Mouse (Mus musculus) olfactory bulb, adult 2 months (tissue): ENCODE measurements around the gene Trip6. TPM values are rescaled to one million over a fixed set of nuclear protein-coding genes. Genes with fewer than 3 reads are reported as not detected.

Experiments used
- H3K27ac ChIP-seq: fragments of 200-500 bp; 2 replicates; pipeline ENCODE4 v1.5.1; 2012; ENCODE audit warnings: low read depth, low read length; ENCODE audit not compliant: insufficient read depth
- H3K4me1 ChIP-seq: fragments of 200-500 bp; 2 replicates; pipeline ENCODE4 v1.6.1; 2012; ENCODE audit warnings: low read length; ENCODE audit not compliant: control insufficient read depth, insufficient read depth
- H3K4me3 ChIP-seq: fragments of 200-500 bp; 2 replicates; pipeline ENCODE4 v1.5.1; 2012; ENCODE audit warnings: mild to moderate bottlenecking, low read depth, low read length, moderate library complexity; ENCODE audit not compliant: insufficient read depth
- CTCF ChIP-seq: fragments of 200-500 bp; IDR thresholded peaks from 2 replicates; pipeline ENCODE4 v1.5.1; 2012; ENCODE audit warnings: low read depth, mild to moderate bottlenecking, low read length, moderate library complexity; ENCODE audit not compliant: insufficient read depth
- POLR2A ChIP-seq: fragments of 200-500 bp; IDR thresholded peaks from 2 replicates; pipeline ENCODE4 v1.6.1; 2012; ENCODE audit warnings: mild to moderate bottlenecking, low read depth, low read length, moderate library complexity; ENCODE audit not compliant: insufficient read depth
- WGBS: fragments of 180-500 bp; shearing (Covaris S2); methylation state at CpG from one replicate; pipeline ENCODE4 v1.1.7; 2018; 5-methylcytosine and 5-hydroxymethylcytosine counted together
- polyA plus RNA-seq: library from polyadenylated mRNA; stranded (reverse); fragments of >200 nt; gene quantifications from 2 replicates; pipeline ENCODE4 v1.2.4, GENCODE M21; 2012; ENCODE audit warnings: low replicate concordance; ENCODE audit not compliant: missing spikeins, insufficient read depth, insufficient read length

Trip6 gene
- polyA plus RNA-seq, 1 experiment: not detected

DNA sequence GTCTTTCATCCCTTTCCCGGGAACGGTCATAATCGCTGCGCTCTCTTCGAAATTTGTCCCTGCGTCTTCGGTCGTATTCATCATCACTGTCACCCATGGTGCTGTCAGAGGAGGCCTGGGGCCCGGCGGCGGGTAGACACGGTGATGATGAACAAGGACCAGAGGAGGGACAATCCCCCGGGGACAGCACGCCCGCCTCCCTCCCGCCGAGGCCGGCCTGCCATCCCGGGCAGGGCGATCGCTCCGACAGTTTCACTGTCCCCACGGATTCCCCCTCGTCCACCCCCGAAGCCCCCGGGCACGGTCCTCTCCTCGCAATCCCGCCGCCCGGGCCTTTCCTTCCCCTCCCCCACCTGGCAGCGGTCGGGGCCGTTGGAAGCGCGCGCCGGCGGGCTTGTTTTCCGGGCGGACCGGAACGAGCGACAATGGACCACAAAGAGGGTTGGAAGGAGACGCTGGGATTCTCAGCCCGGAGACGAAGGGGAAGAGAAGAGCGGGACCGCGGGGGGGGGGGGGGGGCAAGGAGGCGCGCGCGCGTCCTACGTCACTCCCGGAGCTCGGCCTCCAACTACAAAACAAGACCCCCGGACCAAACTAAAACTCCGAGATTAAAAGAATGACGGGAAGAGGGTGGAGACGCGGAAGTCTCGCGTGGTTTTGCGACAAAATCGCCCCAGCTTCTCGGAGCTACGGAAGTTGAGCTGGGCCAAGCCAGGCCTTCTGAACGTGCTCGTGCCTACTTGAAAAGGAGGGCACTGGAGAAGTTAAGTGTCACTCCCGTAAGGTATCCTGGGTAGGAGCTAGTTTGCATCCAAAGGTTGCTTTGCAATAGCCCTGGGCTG lies 6.9 kb downstream of the Trip6 start, which contains the start of gene Srrt:
TSS of gene Srrt (minus strand) at position 604 of the 842 bp plus-strand sequence.
- H3K4me1 ChIP-seq: no peaks in the 10 kb centered on the region
- peak within 1 kb of the TSS; percentile 97 for H3K27ac ChIP-seq
- TF ChIP-seq POLR2A: peak; percentile 43
- TF ChIP-seq CTCF: no peak
- H3K4me3 ChIP-seq: peak within 1 kb of the TSS; percentile 91
- WGBS: under 1% methylated on average over 72 of the region's 72 CpGs

DNA sequence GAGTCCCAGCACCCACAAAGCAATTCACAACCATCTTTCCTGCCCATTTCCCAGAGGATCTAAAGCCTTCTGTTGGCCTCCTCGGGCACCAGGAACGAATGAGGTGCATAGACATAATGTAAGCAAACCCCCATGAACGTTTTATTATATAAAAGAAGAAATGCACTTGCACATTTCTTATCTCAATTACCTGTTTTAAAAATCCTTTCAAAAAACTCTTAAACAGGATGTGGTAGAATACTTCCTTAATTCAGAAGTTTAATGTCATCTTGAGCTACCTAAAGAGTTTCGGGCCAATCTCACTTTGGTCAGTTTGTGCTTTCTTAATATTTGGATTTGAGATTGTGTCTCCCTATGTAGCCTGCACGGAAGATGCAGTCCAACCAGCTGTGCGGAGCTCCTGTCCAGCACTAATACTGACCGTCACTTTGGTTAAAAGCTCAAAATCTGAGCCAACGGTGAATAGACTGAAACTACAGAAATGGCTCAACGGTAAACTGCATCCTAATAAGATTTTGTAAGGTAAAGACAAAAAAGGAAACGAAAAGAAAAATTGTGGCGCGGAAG lies 7.7 kb downstream of the Trip6 start:
- peak overlapping the region; percentile 55 for H3K27ac ChIP-seq
- 10% methylated on average over 12 of the region's 12 CpGs for WGBS
- TF ChIP-seq POLR2A: no peak
- no peak for TF ChIP-seq CTCF
- H3K4me1 ChIP-seq: no peaks in the 10 kb centered on the region
- H3K4me3 ChIP-seq: peak overlapping the region; percentile 91

DNA sequence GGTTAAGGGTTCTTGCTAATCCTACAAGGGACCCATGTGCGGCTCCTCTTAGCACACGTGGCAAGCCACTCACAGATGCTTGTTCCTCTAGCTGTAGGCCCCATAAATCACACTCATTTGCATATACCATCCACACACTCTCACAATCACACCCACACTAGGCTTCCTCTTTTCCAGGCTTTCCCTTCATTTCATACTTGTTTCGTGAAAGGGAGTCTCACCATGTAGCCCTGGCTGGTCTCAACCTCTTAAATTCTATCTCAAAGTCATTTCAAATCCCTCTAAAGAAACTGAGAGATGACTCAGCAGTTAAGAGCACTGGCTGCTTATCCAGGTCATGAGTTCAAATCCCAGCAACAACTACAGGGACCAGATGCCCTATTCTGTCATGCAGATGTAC lies 8.4 kb downstream of the Trip6 start:
- Histone ChIP-seq H3K27ac (no peak overlapping the region), H3K4me1 (no peaks in the 10 kb centered on the region), H3K4me3 (no peak overlapping the region)
- TF ChIP-seq POLR2A (no peak), CTCF (no peak)
- 24% methylated on average over 3 of the region's 3 CpGs for WGBS

DNA sequence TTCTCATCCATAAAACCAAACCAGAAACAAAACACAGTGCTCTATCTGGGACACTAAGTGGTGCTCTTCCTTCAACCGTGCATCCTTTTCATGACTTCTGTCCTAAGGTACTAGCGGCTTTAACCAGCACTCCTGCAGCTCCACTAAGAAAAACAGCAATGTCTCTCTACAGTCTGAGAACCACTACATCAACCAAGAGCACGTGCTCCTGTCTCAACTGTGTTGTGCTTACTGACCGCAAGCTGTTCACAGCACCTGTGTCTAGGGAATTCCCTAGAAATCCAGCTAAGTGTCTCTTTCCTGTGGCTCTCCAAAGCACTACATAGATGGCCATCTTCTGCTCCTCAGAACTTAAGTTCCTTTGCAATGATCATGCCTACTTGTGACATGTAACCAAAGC lies 9.4 kb downstream of the Trip6 start:
- TF ChIP-seq POLR2A: no peak
- no peak for TF ChIP-seq CTCF
- Histone ChIP-seq H3K4me3 (no peak overlapping the region), H3K27ac (no peak overlapping the region), H3K4me1 (no peaks in the 10 kb centered on the region)
- WGBS: 40% methylated on average over 4 of the region's 4 CpGs

DNA sequence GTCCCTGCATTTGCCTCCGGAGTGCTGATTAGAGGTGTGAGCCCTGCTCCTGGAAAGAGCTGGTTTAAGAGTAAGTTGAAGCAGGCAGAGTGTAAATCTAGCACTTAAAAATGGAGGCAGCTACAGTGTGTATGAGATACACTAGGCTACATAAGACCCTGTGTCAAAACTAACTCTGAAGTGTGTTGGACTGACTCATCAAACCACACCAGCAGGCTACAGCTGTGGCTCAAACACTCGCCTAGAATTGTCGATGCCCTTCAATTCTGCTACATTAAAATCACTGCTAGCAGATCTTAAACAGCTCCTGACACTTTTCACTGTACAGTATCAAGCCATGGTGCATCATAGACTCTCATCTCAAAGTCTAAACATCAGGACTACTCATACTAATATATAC lies 10.0 kb downstream of the Trip6 start:
- TF ChIP-seq POLR2A: no peak
- no peak for TF ChIP-seq CTCF
- H3K27ac ChIP-seq: no peak overlapping the region
- H3K4me3 ChIP-seq: no peak overlapping the region
- no peaks in the 10 kb centered on the region for H3K4me1 ChIP-seq
- 29% methylated on average over 3 of the region's 3 CpGs for WGBS

DNA sequence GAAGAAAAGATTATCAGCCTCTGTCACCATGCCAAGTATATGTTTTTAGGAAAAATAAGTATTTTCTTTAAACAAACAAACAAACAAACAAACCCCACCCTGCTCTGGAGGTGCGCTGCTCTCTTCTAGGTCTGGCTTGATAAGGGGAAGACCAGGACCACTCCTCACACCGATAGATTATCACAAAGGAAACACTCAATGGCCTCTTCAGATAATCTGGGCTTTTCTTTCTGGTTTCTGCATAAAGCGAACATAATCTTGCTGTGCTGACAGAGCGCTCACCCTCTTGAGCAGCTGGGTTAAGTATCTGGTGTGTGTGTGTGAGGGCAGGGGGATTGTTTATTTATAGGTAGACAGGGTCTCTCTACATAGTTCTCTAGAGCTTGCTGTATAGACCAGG lies 10.6 kb downstream of the Trip6 start:
- no peak overlapping the region for H3K27ac ChIP-seq
- H3K4me1 ChIP-seq: no peaks in the 10 kb centered on the region
- TF ChIP-seq CTCF (no peak), POLR2A (no peak)
- no peak overlapping the region for H3K4me3 ChIP-seq
- WGBS: 70% methylated on average over 4 of the region's 4 CpGs

DNA sequence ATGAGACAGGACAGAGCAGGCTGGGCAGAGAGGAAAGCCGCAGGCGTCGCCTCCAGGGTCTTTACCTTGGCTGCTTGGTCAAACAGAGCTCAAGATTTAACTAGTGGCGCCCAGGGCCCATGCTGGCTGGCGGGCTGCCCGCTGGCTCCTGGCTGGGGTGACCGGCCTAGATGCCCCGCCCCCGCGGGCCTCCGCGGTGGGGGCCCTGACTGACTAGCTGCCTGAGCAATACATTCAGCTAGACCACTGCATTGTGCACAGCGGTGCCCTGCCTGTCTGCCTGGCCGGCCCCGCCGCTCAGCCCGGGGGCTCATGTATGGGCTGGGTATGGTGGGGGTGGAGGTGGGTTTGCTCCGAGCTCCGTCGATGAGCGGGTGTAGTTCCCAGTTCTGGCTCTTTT lies 13.0 kb downstream of the Trip6 start:
- Histone ChIP-seq H3K4me3 (no peak overlapping the region), H3K4me1 (no peaks in the 10 kb centered on the region), H3K27ac (no peak overlapping the region)
- TF ChIP-seq CTCF (no peak), POLR2A (no peak)
- 35% methylated on average over 21 of the region's 21 CpGs for WGBS

DNA sequence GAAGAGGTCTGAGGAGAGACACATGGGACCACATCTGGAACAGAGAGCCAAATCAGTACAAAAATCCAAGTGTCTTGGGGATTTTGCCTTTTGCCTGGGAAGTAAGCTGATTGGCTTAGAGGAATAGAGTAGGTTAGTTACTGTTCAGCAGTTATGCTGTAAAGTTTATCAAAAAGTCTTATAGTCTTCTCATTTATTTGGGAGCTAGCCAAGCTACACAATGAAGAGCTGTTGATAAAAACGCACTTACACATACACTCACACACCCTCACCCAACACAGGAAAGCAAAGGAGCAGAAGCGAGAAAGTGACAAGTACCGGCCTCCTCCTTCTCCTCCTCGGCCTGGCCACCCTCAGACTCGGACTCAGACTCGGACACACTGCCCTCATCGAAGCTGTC lies 15.0 kb downstream of the Trip6 start:
- no peak for TF ChIP-seq CTCF
- TF ChIP-seq POLR2A: no peak
- Histone ChIP-seq H3K27ac (no peak overlapping the region), H3K4me3 (no peak overlapping the region), H3K4me1 (peaks cover 10% of the 10 kb centered on the region)
- 86% methylated on average over 7 of the region's 7 CpGs for WGBS

DNA sequence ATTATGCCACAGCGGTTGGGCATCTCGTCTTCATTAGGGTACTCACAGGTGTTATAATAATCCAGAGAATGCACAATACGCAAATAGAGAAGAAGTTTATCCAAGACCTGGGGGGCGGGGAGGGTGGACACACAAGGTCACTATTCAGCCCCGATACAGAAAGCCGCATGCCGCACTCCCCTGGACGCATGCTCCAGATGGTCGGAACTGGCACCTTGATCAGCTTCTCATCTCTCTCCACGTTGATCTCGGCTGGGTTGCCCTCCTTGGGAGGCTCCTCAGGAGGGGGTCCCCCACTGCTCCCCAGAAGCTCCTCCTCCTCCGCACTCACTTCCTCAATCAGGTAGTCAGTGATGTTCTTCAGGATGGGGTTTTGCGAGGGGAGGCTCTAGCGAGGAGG lies 17.1 kb downstream of the Trip6 start:
- TF ChIP-seq POLR2A (no peak), CTCF (no peak)
- WGBS: 86% methylated on average over 14 of the region's 14 CpGs
- peaks cover 16% of the 10 kb centered on the region for H3K4me1 ChIP-seq
- no peak overlapping the region for H3K27ac ChIP-seq
- H3K4me3 ChIP-seq: no peak overlapping the region
